Mouse (Mus musculus): ENCODE measurements around the gene Fads6. TPM values are rescaled to one million over a fixed set of nuclear protein-coding genes. Genes with fewer than 3 reads are reported as not detected.

The Fads6 gene
- polyA plus RNA-seq, 1 experiment = 15.3 TPM

DNA sequence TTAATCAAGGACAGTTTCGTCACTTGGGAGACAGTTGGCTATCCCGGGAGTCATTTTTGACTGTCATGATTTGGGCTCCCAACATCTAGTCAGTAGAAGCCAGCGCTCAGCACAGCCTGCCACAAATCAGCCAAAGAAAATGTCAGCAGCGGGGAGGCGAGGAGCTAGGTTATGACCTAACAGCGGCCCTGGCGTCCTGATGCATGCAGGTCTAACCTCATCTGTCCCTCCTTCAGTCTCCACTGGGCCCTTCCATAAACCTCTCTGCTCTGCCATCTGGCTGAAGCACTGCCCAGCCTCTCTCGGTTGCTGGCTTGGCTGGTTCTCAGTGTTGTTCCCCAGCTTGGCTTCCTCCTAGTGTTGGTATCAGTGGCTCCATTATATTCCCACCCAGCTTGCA is 15.2 kb downstream of the Fads6 start:
- Histone ChIP-seq H3K27ac (ENCODE audit: insufficient read depth, low read length) (peak overlapping the region; percentile 85), H3K4me3 (ENCODE audit: insufficient read depth, low read length) (no peak overlapping the region), H3K4me1 (ENCODE audit: control insufficient read depth, insufficient read depth, low read length) (0 out of 2 replicates have a peak, but pooled peaks cover 3% of the 10 kb centered on the region)
- TF ChIP-seq CTCF (IDR thresholded peaks at IDR 0.05; ENCODE audit: extremely low read depth, insufficient read depth, low read length) (no peak), POLR2A (IDR thresholded peaks at IDR 0.05; ENCODE audit: extremely low read depth, insufficient read depth, low read length) (0 out of 2 replicates have a peak, but pooled peaks have one; percentile 28)

DNA sequence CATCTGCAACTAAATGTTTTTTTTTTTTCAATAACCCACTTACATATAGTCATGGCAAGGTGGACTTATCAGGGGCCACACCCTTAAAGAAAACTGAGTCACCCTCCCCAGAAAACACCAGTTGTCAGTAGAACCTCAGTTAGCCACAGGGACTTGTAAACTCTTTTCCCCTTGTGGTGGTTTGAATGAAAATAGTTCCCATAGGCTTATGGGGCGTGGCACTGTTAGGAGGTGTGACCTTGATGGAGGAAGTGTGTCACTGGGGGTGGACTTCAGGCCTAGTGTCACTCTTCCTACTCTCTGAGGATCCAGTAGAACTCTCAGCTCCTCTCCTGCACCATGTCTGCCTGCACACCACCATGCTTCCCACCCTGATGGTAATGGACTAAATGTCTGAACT is 17.7 kb downstream of the Fads6 start:
- Histone ChIP-seq H3K4me1 (ENCODE audit: control insufficient read depth, insufficient read depth, low read length) (peaks cover 3% of the 10 kb centered on the region; the same call in 1 of the 2 replicates), H3K4me3 (ENCODE audit: insufficient read depth, low read length) (no peak overlapping the region), H3K27ac (ENCODE audit: insufficient read depth, low read length) (no peak overlapping the region)
- TF ChIP-seq CTCF (IDR thresholded peaks at IDR 0.05; ENCODE audit: extremely low read depth, insufficient read depth, low read length) = no peak
- TF ChIP-seq POLR2A (IDR thresholded peaks at IDR 0.05; ENCODE audit: extremely low read depth, insufficient read depth, low read length) = no peak

DNA sequence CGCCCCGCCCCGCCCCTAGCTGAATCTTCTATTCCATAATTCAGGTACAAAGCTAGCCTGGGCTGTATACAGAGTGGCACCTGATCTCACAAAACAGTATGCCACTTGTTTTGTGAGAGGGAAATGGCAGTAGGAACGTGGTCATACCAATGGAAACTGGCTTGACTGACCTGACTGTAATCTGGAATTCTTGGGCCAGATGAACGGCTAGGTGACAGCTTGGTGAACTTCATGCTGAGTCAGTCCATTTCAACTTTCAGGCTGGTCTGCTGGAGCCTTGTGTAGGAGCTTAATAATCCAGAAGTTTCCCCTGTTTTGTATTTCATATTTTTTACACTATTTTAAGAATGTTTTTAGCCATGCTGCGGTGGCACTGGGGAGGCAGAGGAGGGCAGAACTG is 19.3 kb downstream of the Fads6 start:
- Histone ChIP-seq H3K27ac (ENCODE audit: insufficient read depth, low read length) (no peak overlapping the region), H3K4me3 (ENCODE audit: insufficient read depth, low read length) (no peak overlapping the region), H3K4me1 (ENCODE audit: control insufficient read depth, insufficient read depth, low read length) (peaks cover 3% of the 10 kb centered on the region; the same call in 1 of the 2 replicates)
- TF ChIP-seq CTCF (IDR thresholded peaks at IDR 0.05; ENCODE audit: extremely low read depth, insufficient read depth, low read length) (no peak), POLR2A (IDR thresholded peaks at IDR 0.05; ENCODE audit: extremely low read depth, insufficient read depth, low read length) (no peak)

DNA sequence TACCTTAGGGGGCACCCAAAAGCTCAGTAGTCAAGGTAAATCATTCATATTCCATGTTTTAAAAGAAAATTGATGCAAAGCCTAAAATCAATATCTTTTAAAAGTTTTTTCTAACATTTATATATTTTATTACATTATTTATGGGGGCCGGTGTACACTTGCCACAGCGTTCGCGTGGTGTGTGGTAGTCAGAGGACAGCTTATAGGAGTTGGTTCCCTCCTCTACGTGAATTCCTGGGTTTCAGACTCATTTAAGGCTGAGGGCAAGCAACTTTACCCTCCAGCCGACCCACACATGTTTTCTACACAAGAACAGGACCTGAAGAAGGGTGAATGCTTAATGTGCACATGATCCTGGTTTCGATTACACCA is 19.9 kb downstream of the Fads6 start:
- Histone ChIP-seq H3K4me1 (ENCODE audit: control insufficient read depth, insufficient read depth, low read length) (peaks cover 3% of the 10 kb centered on the region; the same call in 1 of the 2 replicates), H3K27ac (ENCODE audit: insufficient read depth, low read length) (0 out of 2 replicates have a peak overlapping the region, but pooled peaks have one; percentile 4), H3K4me3 (ENCODE audit: insufficient read depth, low read length) (peak overlapping the region; percentile 47)
- TF ChIP-seq POLR2A (IDR thresholded peaks at IDR 0.05; ENCODE audit: extremely low read depth, insufficient read depth, low read length) (no peak), CTCF (IDR thresholded peaks at IDR 0.05; ENCODE audit: extremely low read depth, insufficient read depth, low read length) (no peak)

DNA sequence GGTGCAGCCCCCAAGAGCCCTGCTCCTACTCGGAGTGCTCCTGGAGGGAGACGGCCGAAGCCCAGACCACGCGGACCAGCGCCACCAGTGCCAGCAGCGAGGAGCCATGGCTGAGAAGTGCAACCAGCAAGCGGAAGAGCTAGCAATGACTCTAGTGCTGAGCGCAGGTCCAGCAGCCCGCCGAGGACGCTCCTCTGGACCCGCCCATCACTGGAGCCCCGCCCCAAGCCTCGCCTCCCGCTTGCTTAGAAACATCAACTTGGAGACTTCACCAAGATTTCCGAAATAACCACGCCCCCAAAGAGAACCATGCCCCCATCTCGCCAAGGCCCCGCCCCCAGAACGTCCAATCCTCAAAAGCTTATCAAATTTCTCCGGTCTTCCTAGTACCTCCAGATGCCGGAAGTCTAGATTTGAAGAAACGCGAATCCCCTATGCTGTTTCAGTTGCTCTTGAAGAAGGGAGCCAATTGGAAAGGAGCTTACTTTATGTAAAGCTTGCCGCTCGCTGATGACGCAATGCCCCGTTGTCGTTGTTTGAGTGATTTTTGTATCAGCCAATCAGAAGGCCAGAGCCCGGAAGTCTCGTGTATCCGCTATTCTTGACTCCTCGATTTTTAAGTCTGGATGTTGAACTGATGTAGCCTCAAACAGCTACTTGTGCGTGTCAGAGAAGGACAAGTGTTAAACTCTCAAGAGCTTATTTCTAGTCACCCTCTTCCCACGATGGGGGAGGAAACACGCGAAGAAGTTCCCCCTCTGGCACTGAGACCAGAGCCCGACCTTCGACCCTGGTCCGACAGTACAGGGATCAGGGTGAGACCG is 20.5 kb downstream of the Fads6 start, which contains the start of gene Fdxr:
Fdxr (minus strand) TSS at position 271 of the 824 bp plus-strand sequence.
- Histone ChIP-seq H3K27ac (ENCODE audit: insufficient read depth, low read length) (peak within 1 kb of the TSS; percentile 19; the same call in 1 of the 2 replicates), H3K4me3 (ENCODE audit: insufficient read depth, low read length) (peak within 1 kb of the TSS; percentile 47), H3K4me1 (ENCODE audit: control insufficient read depth, insufficient read depth, low read length) (peaks cover 3% of the 10 kb centered on the region; the same call in 1 of the 2 replicates)
- no peak for TF ChIP-seq CTCF (IDR thresholded peaks at IDR 0.05; ENCODE audit: extremely low read depth, insufficient read depth, low read length)
- peak; percentile 99 for TF ChIP-seq POLR2A (IDR thresholded peaks at IDR 0.05; ENCODE audit: extremely low read depth, insufficient read depth, low read length)

DNA sequence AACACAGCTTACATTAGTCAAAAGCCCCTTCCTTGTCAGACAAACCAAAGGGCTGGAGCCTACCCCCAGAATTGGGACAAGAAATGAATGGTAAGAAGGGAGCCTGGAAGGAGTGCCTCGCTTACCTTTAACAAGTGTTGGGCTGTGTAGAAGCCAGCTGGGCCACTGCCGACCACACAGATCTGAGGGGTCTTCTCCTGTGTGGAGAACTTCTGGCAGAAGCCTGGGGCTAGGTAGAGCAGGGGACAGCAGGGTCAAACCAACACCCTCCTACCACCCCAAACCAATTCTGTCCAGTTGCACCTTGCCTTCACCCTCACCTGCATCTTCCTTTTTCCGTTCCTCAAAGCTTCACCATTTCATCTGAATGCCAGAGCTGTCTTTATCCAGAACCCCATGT is 21.5 kb downstream of the Fads6 start:
- H3K4me1 ChIP-seq (ENCODE audit: control insufficient read depth, insufficient read depth, low read length) = peaks cover 3% of the 10 kb centered on the region; the same call in 1 of the 2 replicates
- TF ChIP-seq CTCF (IDR thresholded peaks at IDR 0.05; ENCODE audit: extremely low read depth, insufficient read depth, low read length) (no peak), POLR2A (IDR thresholded peaks at IDR 0.05; ENCODE audit: extremely low read depth, insufficient read depth, low read length) (no peak)
- H3K27ac ChIP-seq (ENCODE audit: insufficient read depth, low read length) = no peak overlapping the region
- H3K4me3 ChIP-seq (ENCODE audit: insufficient read depth, low read length) = peak overlapping the region; percentile 47

DNA sequence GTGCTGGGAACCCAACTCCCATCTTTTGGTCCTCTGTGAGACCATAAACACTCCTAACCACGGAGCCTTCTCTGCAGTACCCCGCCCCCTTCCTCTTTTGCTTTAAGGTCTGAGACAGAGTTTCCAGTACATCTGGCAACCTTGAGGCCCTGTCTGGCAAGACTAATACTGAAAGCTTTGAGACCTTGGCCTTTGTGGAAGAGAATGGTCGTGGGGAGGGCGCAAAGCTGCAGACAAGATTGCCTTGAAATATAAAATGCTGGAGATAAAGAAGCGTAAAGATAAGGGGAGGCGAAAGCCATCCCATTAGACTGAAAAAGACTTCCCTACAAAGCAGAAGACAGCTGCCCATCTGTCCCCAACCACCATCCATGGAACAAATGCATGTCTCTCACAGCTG is 22.0 kb downstream of the Fads6 start:
- no peak overlapping the region for H3K27ac ChIP-seq (ENCODE audit: insufficient read depth, low read length)
- no peak for TF ChIP-seq POLR2A (IDR thresholded peaks at IDR 0.05; ENCODE audit: extremely low read depth, insufficient read depth, low read length)
- no peak for TF ChIP-seq CTCF (IDR thresholded peaks at IDR 0.05; ENCODE audit: extremely low read depth, insufficient read depth, low read length)
- peaks cover 3% of the 10 kb centered on the region; the same call in 1 of the 2 replicates for H3K4me1 ChIP-seq (ENCODE audit: control insufficient read depth, insufficient read depth, low read length)
- no peak overlapping the region for H3K4me3 ChIP-seq (ENCODE audit: insufficient read depth, low read length)

DNA sequence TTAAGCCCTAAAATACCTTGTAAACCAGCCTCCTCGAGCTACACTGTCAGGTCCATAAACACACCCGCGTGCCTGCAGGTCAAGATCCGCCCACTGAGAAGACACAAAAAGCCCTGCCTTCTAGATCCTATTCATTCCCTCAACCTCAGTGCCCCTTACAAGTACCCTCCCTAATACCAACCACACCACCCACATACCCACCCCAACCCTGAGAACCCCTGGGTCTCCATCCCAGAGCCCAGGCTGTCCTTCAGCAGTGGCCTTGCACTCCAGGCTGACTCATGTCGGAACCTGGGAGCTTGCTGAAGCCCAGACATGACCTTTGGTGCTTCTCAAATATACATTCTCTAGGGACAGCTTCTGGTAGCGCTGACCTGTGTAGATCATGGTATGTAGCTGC is 22.7 kb downstream of the Fads6 start:
- Histone ChIP-seq H3K27ac (ENCODE audit: insufficient read depth, low read length) (no peak overlapping the region), H3K4me1 (ENCODE audit: control insufficient read depth, insufficient read depth, low read length) (peaks cover 3% of the 10 kb centered on the region; the same call in 1 of the 2 replicates), H3K4me3 (ENCODE audit: insufficient read depth, low read length) (no peak overlapping the region)
- TF ChIP-seq POLR2A (IDR thresholded peaks at IDR 0.05; ENCODE audit: extremely low read depth, insufficient read depth, low read length) (no peak), CTCF (IDR thresholded peaks at IDR 0.05; ENCODE audit: extremely low read depth, insufficient read depth, low read length) (no peak)

DNA sequence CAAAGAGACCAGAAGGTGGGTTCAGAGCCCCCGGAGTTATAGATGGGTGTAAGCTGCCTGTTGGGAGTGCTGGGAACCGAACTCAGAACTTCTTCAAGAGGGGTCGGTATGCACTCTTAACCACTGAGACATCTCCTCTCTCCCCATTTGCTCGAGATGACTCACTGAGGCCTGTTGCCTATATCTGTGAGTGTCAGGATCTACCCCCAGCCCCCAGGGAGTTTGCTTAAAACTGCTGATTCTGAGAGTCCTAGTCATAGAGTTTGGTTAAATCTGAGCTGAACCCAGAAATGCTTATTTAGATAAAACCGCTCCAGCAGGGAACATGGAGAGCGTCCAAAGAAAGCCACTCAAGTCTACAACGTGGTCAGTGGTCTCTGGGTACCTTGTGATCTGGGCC is 23.3 kb downstream of the Fads6 start:
- Histone ChIP-seq H3K27ac (ENCODE audit: insufficient read depth, low read length) (no peak overlapping the region), H3K4me1 (ENCODE audit: control insufficient read depth, insufficient read depth, low read length) (peaks cover 3% of the 10 kb centered on the region; the same call in 1 of the 2 replicates), H3K4me3 (ENCODE audit: insufficient read depth, low read length) (no peak overlapping the region)
- TF ChIP-seq CTCF (IDR thresholded peaks at IDR 0.05; ENCODE audit: extremely low read depth, insufficient read depth, low read length) = no peak
- TF ChIP-seq POLR2A (IDR thresholded peaks at IDR 0.05; ENCODE audit: extremely low read depth, insufficient read depth, low read length) = no peak

DNA sequence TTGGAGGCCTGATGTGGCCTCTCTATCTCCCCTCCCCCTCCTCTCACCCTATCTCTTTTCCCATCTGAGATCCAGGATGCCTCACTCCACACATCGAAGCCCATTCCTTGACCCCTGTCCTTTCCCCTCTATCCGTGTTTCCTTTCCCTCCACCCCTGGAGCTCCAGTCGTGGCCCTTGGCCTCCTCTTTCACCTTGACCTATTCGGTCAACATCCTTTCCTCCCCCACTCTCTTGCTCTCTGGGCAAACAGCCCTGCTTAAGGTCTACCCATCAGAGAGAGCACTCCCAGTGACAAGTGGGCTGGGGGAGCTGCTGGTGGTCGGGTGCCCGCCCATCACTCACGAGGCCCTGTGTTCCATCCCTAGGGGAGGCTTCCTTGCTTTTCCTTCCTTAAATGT is 23.7 kb downstream of the Fads6 start:
- H3K27ac ChIP-seq (ENCODE audit: insufficient read depth, low read length) = no peak overlapping the region
- TF ChIP-seq POLR2A (IDR thresholded peaks at IDR 0.05; ENCODE audit: extremely low read depth, insufficient read depth, low read length) (no peak), CTCF (IDR thresholded peaks at IDR 0.05; ENCODE audit: extremely low read depth, insufficient read depth, low read length) (no peak)
- H3K4me1 ChIP-seq (ENCODE audit: control insufficient read depth, insufficient read depth, low read length) = peaks cover 3% of the 10 kb centered on the region; the same call in 1 of the 2 replicates
- no peak overlapping the region for H3K4me3 ChIP-seq (ENCODE audit: insufficient read depth, low read length)

Data from cortical plate, adult 2 months (tissue).